25 mouse cellular contexts compared by ENCODE assay signal in genomic region chr5:107285563-107285962, GRCm38 (mm10). TPM values are rescaled to one million over a fixed set of nuclear protein-coding genes. Genes with fewer than 3 reads are reported as not detected.
DNase-seq lines count a peak whose midpoint lies in the region; ATAC-seq lines count a peak whose summit lies in the region.
"Had no signal": no experiment of that assay in that cellular context is flagged by ENCODE, and none has a peak within 500 bp of the region (broad histone marks: within the 10 kb centered on the region; RNA-seq: fewer than 3 reads in every experiment).

No protein-coding gene starts in this region.

- ATAC-seq in embryonic facial prominence, embryonic 14.5 days (ENCODE audit: low read depth) = no peak
- ATAC-seq in intestine, embryonic 15.5 days = no peak
- ATAC-seq: CD4-positive, CD25-positive, alpha-beta regulatory T cell, adult 4 months; forebrain, embryonic 15.5 days; hindbrain, postnatal 0 days had no signal

- H3K4me2 ChIP-seq in embryonic facial prominence, embryonic 14.5 days (ENCODE audit: low read depth, low read length) = peak overlapping the region; percentile 29; the same call in 1 of the 2 replicates
- H3K4me2 ChIP-seq in intestine, embryonic 15.5 days (replicated peaks) = no peak overlapping the region
- H3K4me2 ChIP-seq: forebrain, embryonic 12.5 days; forebrain, embryonic 15.5 days; heart, embryonic 15.5 days; hindbrain, embryonic 14.5 days had no signal

- WGBS in embryonic facial prominence, embryonic 14.5 days = 70% methylated on average over 6 of the region's 6 CpGs
- 68% methylated on average over 6 of the region's 6 CpGs for WGBS in intestine, embryonic 15.5 days

- H3K9ac ChIP-seq in embryonic facial prominence, embryonic 14.5 days (ENCODE audit: low read depth, low read length) = no peak overlapping the region
- H3K9ac ChIP-seq in intestine, embryonic 15.5 days = no peak overlapping the region
- H3K9ac ChIP-seq: forebrain, embryonic 12.5 days; forebrain, embryonic 15.5 days; heart, embryonic 12.5 days; heart, embryonic 15.5 days; hindbrain, embryonic 14.5 days had no signal

- no peak overlapping the region for H3K27ac ChIP-seq in embryonic facial prominence, embryonic 14.5 days (replicated peaks; ENCODE audit: low read depth, low read length)
- H3K27ac ChIP-seq in intestine, embryonic 15.5 days = no peak overlapping the region
- H3K27ac ChIP-seq: forebrain, embryonic 12.5 days; forebrain, embryonic 15.5 days; heart, embryonic 15.5 days; hindbrain, embryonic 14.5 days; hindbrain, postnatal 0 days had no signal

- peaks cover under 1% of the 10 kb centered on the region; the same call in 1 of the 2 replicates for H3K9me3 ChIP-seq in embryonic facial prominence, embryonic 14.5 days (ENCODE audit: control insufficient read depth, low read length)
- H3K9me3 ChIP-seq in intestine, embryonic 15.5 days = no peaks in the 10 kb centered on the region
- H3K9me3 ChIP-seq: forebrain, embryonic 15.5 days; heart, embryonic 12.5 days; heart, embryonic 15.5 days had no signal

- DNase-seq in cerebellum, adult 9-11 months = peak; percentile 11
- no peak for DNase-seq in cerebellum, adult 11-12 months
- DNase-seq in heart, adult 11 months = peak; percentile 61
- DNase-seq in heart, postnatal 4 days = no peak
- DNase-seq in embryonic facial prominence, embryonic 14.5 days (ENCODE audit: low spot score) = no peak
- DNase-seq in layer of hippocampus, adult 18-20 months (ENCODE audit: low spot score in 2 of 2) = no peak
- DNase-seq: adrenal gland, adult 2 months; adrenal gland, postnatal 14 days; B cell, adult 2 months; cerebellum, adult 11 months; cerebellum, postnatal 36 days; embryo, embryonic 11 days; gastrocnemius, postnatal 14 days; heart, postnatal 10 days; heart, postnatal 36 days; kidney, adult 11 months had no signal

- peaks cover 25% of the 10 kb centered on the region for H3K4me1 ChIP-seq in embryonic facial prominence, embryonic 14.5 days (ENCODE audit: control insufficient read depth, insufficient read depth, low read length)
- peaks cover 7% of the 10 kb centered on the region; the same call in 1 of the 2 replicates for H3K4me1 ChIP-seq in intestine, embryonic 15.5 days (replicated peaks)

- no peak overlapping the region for H3K4me3 ChIP-seq in embryonic facial prominence, embryonic 14.5 days (ENCODE audit: low read depth, low read length)
- no peak overlapping the region for H3K4me3 ChIP-seq in intestine, embryonic 15.5 days (replicated peaks)
- H3K4me3 ChIP-seq: erythroblast, embryonic 14.5 days; forebrain, embryonic 12.5 days; forebrain, embryonic 15.5 days; heart, embryonic 12.5 days; heart, embryonic 15.5 days had no signal

- no peaks in the 10 kb centered on the region for H3K27me3 ChIP-seq in embryonic facial prominence, embryonic 14.5 days (replicated peaks; ENCODE audit: control insufficient read depth, insufficient read depth, low read length)
- no peaks in the 10 kb centered on the region for H3K27me3 ChIP-seq in intestine, embryonic 15.5 days (replicated peaks)
- H3K27me3 ChIP-seq: heart, embryonic 12.5 days; heart, embryonic 15.5 days had no signal

- no peaks in the 10 kb centered on the region for H3K36me3 ChIP-seq in embryonic facial prominence, embryonic 14.5 days (ENCODE audit: control insufficient read depth, insufficient read depth, low read length)
- no peaks in the 10 kb centered on the region for H3K36me3 ChIP-seq in intestine, embryonic 15.5 days
- H3K36me3 ChIP-seq: forebrain, embryonic 12.5 days; forebrain, embryonic 15.5 days; heart, embryonic 15.5 days had no signal

RNA-seq across cellular contexts. Expression of gene Tgfbr3, which starts 3.9 kb away (rescaled TPM):
- total RNA-seq in heart, postnatal 4 days (2021) = 10 to 100 TPM; 28.5 to 28.9 TPM
- polyA plus RNA-seq in embryonic facial prominence, embryonic 14.5 days (2014; fragmentation: Nextera tagmentation; extraction: Ambion mirVana) = 35.6 and 36.5 TPM in 2 replicates
- total RNA-seq in layer of hippocampus, adult 18-20 months (2021) = 10 to 100 TPM; 18.2 to 21.0 TPM
- polyA plus RNA-seq in intestine, embryonic 15.5 days (2015; fragmentation: Nextera tagmentation; extraction: Ambion mirVana) = 14.4 and 16.3 TPM in 2 replicates

RNA-seq across cellular contexts. Expression of gene Brdt, which starts 45.4 kb away (rescaled TPM):
- 1 to 10 TPM; 1.6 to 1.7 TPM for total RNA-seq in heart, postnatal 4 days (2021)
- polyA plus RNA-seq in embryonic facial prominence, embryonic 14.5 days (2014; fragmentation: Nextera tagmentation; extraction: Ambion mirVana) = 4.2 and 5.0 TPM in 2 replicates
- 10 to 100 TPM; 15.5 to 16.2 TPM for total RNA-seq in layer of hippocampus, adult 18-20 months (2021)
- polyA plus RNA-seq in intestine, embryonic 15.5 days (2015; fragmentation: Nextera tagmentation; extraction: Ambion mirVana) = 1.1 and 1.2 TPM in 2 replicates
- polyA plus RNA-seq: erythroblast, embryonic 14.5 days had no signal

Comparison
In these comparisons a context has a peak if more than half of its experiments do, and no peak if none do; other contexts are left out.
1. DNase-seq: peak in cerebellum, adult 9-11 months (single experiment) and heart, adult 11 months (single experiment); none in cerebellum, adult 11-12 months (single experiment), heart, postnatal 4 days (single experiment), embryonic facial prominence, embryonic 14.5 days (single experiment) and layer of hippocampus, adult 18-20 months (0 of 2).
2. RNA of gene Brdt, which starts 45.4 kb away (total RNA-seq): 15.5 to 16.2 TPM in layer of hippocampus, adult 18-20 months; 1.6 to 1.7 TPM in heart, postnatal 4 days; every median in the first group is over 4 times any median in the second.